Mouse (Mus musculus): ENCODE measurements around the gene Kctd5. TPM values are rescaled to one million over a fixed set of nuclear protein-coding genes. Genes with fewer than 3 reads are reported as not detected.

The Kctd5 gene
- total RNA-seq, 2 experiments from 2014 or later, result 16.9 to 18.2 TPM

Small RNA genes within 50 kb of the gene (microRNA-seq; reads per million reads assigned to microRNA genes)
- 0 reads per million in 2 experiments for gene Gm27700

Other genes with a start within 250 kb of the Kctd5 start
- 100 to 1,000 TPM; 364 to 374 TPM for gene Elob, start 244.3 kb downstream of the Kctd5 start, total RNA-seq (2021)
- not detected for gene Prss33, start 237.4 kb downstream of the Kctd5 start, total RNA-seq (2021)
- gene Prss32, start 229.6 kb downstream of the Kctd5 start, total RNA-seq (2021), result not detected
- not detected for gene Prss41, start 229.3 kb downstream of the Kctd5 start, total RNA-seq (2021)
- gene Prss21, start 205.4 kb downstream of the Kctd5 start, total RNA-seq (2021), result not detected
- not detected for gene Dcpp1, start 192.6 kb downstream of the Kctd5 start, total RNA-seq (2021)
- not detected for gene Dcpp2, start 192.6 kb downstream of the Kctd5 start, total RNA-seq (2021)
- not detected for gene Dcpp3, start 156.0 kb downstream of the Kctd5 start, total RNA-seq (2021)
- not detected for gene Sbp, start 131.8 kb downstream of the Kctd5 start, total RNA-seq (2021)
- not detected for gene Sbpl, start 118.2 kb downstream of the Kctd5 start, total RNA-seq (2021)
- gene Prss30, start 92.9 kb downstream of the Kctd5 start, total RNA-seq (2021), result not detected
- gene Prss22, start 75.4 kb downstream of the Kctd5 start, total RNA-seq (2021), result not detected
- not detected for gene Prss27, start 35.3 kb downstream of the Kctd5 start, total RNA-seq (2021)
- 10 to 100 TPM; 44.2 to 47.0 TPM for gene Pdpk1, start 77.4 kb upstream of the Kctd5 start, total RNA-seq (2021)
- 10 to 100 TPM; 12.0 to 16.6 TPM for gene Amdhd2, start 90.3 kb upstream of the Kctd5 start, total RNA-seq (2021)
- 100 to 1,000 TPM; 180 to 191 TPM for gene Atp6v0c, start 96.2 kb upstream of the Kctd5 start, total RNA-seq (2021)
- gene Tbc1d24, start 132.1 kb upstream of the Kctd5 start, total RNA-seq (2021), result 1 to 10 TPM; 5.8 to 8.9 TPM
- 1 to 10 TPM; 1.6 to 2.5 TPM for gene Ntn3, start 136.0 kb upstream of the Kctd5 start, total RNA-seq (2021)
- 1 to 10 TPM; 2.5 to 4.0 TPM for gene Tedc2, start 147.4 kb upstream of the Kctd5 start, total RNA-seq (2021)
- gene Ccnf, start 178.0 kb upstream of the Kctd5 start, total RNA-seq (2021), result 1 to 10 TPM; 5.0 to 8.2 TPM

Data from gastrocnemius, postnatal 10 days (tissue).